Mouse (Mus musculus) lung, adult 2 months (tissue): ENCODE measurements around the gene Gm2663.

Experiments
- CTCF ChIP-seq: fragments of 200-500 bp; IDR thresholded peaks from 2 replicates; pipeline ENCODE4 v1.5.1; 2011; ENCODE audit warnings: mild to moderate bottlenecking, low read length, control low read depth; ENCODE audit not compliant: insufficient read depth
- POLR2A ChIP-seq: fragments of 200-500 bp; IDR thresholded peaks from 2 replicates; pipeline ENCODE4 v1.6.1; 2011; ENCODE audit warnings: low read depth, mild to moderate bottlenecking, control low read depth, low read length, borderline replicate concordance; ENCODE audit errors: extremely low read depth

DNA sequence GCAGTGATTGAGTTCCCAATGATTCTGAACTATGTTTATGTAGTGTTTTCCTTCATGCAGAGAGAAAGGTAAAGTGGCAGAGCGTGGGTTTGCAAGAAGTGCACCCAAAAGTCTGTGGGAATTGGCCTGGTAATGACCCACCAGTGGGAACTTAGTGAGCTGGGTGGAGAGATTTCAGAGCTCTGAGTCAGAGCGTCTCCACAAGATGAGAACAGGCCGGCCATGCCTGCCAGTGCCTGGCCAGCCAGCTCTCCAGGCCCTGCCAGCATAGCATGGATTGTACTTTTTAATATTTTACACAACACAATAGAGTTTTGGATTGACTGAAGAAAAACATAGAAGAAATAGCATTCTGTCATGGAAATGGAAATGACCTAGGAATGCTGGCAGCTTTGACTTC lies 31.5 kb upstream of the Gm2663 start:
- TF ChIP-seq CTCF (no peak), POLR2A (no peak)
